Mouse (Mus musculus) c-Kit-positive CD71-positive TER-119-positive erythroid progenitor cells, embryonic 14.5 days (primary cell): ENCODE data around the gene Zfp706.
"Not testable (repeated sequence)": the region's sequence is repeated elsewhere in the genome, so short reads cannot be mapped to it uniquely, and the experiment has no call there.

Source experiments
- DNase-seq: peaks from one replicate; pipeline ENCODE4 v3.0.0-alpha.2; 2013; ENCODE audit warnings: low spot score

Gene Zfp706

GRCm38 (mm10) chr15:37008546-37008945 is 973 bp upstream of the Zfp706 start:
- DNase-seq: no peak

- DNase-seq: peak; percentile 41
Measured at GRCm38 (mm10) chr15:37007959-37008419, 416 bp upstream of the Zfp706 start.

GRCm38 (mm10) chr15:37006475-37007164 is 953 bp downstream of the Zfp706 start:
- peak; percentile 38 for DNase-seq

- no peak for DNase-seq
Measured at GRCm38 (mm10) chr15:37005793-37006474, 1.6 kb downstream of the Zfp706 start.

- no peak for DNase-seq
Measured at GRCm38 (mm10) chr15:37004858-37005257, 2.7 kb downstream of the Zfp706 start.

GRCm38 (mm10) chr15:37002276-37002675 is 5.3 kb downstream of the Zfp706 start:
- DNase-seq: no peak

- DNase-seq: not testable (repeated sequence)
Measured at GRCm38 (mm10) chr15:36999602-37000001, 8.0 kb downstream of the Zfp706 start.

GRCm38 (mm10) chr15:36995166-36995565 is 12.4 kb downstream of the Zfp706 start:
- DNase-seq: no peak

GRCm38 (mm10) chr15:36994665-36995064 is 12.9 kb downstream of the Zfp706 start:
- no peak for DNase-seq

GRCm38 (mm10) chr15:36993435-36994178 is 14.0 kb downstream of the Zfp706 start:
- no peak for DNase-seq

GRCm38 (mm10) chr15:36991353-36991752 is 16.2 kb downstream of the Zfp706 start:
- DNase-seq: no peak

- no peak for DNase-seq
Measured at GRCm38 (mm10) chr15:36989922-36990321, 17.7 kb downstream of the Zfp706 start.

GRCm38 (mm10) chr15:36988718-36989115 is 18.9 kb downstream of the Zfp706 start:
- no peak for DNase-seq

- DNase-seq: no peak
Measured at GRCm38 (mm10) chr15:36987976-36988717, 19.4 kb downstream of the Zfp706 start.

- no peak for DNase-seq
Measured at GRCm38 (mm10) chr15:36987211-36987877, 20.2 kb downstream of the Zfp706 start.

- no peak for DNase-seq
Measured at GRCm38 (mm10) chr15:36985567-36985925, 22.0 kb downstream of the Zfp706 start.

GRCm38 (mm10) chr15:36984921-36985566 is 22.5 kb downstream of the Zfp706 start:
- no peak for DNase-seq

- DNase-seq: no peak
Measured at GRCm38 (mm10) chr15:36983455-36983854, 24.1 kb downstream of the Zfp706 start.

- no peak for DNase-seq
Measured at GRCm38 (mm10) chr15:36980238-36980637, 27.3 kb downstream of the Zfp706 start.

GRCm38 (mm10) chr15:36979488-36980201 is 27.9 kb downstream of the Zfp706 start:
- no peak for DNase-seq

GRCm38 (mm10) chr15:36979159-36979487 is 28.4 kb downstream of the Zfp706 start:
- DNase-seq: no peak
